Mouse (Mus musculus) NIH3T3 (cell line): ENCODE data around the gene Zmat1.
A peak's percentile ranks its signal among the peaks of the same experiment; 100 is the strongest.
"Not testable (repeated sequence)": the region's sequence is repeated elsewhere in the genome, so short reads cannot be mapped to it uniquely, and the experiment has no call there.

Experiments used
- DNase-seq: peaks from one replicate; pipeline ENCODE4 v3.0.0-alpha.2; 2012; ENCODE audit warnings: low read depth

Zmat1 gene

GRCm38 (mm10) chrX:135008720-135009470, at the start of gene Zmat1:
Zmat1 (minus strand) TSS chrX:135009209.
- peak; percentile 92 for DNase-seq

- DNase-seq = not testable (repeated sequence)
Observed at GRCm38 (mm10) chrX:135053939-135054338, 44.9 kb upstream of the Zmat1 start.

- DNase-seq = no peak
Observed at GRCm38 (mm10) chrX:135035962-135036375, 27.0 kb upstream of the Zmat1 start.

DNA sequence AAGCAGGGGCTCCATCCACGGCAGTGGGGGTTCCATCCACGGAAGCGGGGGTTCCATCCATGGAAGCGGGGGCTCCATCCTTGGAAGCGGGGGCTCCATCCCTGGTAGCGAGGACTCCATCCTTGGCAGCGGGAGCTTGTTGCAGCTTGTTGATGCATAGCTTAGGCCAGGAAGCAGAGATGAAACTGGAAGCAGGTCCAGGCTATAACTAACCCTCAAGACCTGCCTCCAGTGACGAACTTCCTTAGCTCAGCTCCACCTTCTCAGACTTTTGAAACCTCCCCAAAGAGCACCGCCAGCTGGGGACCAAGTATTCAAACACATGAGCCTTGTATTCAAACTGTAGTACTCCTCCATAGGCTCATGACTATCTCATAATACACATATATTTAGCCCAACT, 16.1 kb upstream of the Zmat1 start:
- DNase-seq = no peak

GRCm38 (mm10) chrX:135011381-135011780, 2.4 kb upstream of the Zmat1 start:
- peak; percentile 38 for DNase-seq

GRCm38 (mm10) chrX:135009471-135009815, 434 bp upstream of the Zmat1 start:
- no peak for DNase-seq

GRCm38 (mm10) chrX:135008021-135008420, 988 bp downstream of the Zmat1 start:
- DNase-seq = peak; percentile 7

DNA sequence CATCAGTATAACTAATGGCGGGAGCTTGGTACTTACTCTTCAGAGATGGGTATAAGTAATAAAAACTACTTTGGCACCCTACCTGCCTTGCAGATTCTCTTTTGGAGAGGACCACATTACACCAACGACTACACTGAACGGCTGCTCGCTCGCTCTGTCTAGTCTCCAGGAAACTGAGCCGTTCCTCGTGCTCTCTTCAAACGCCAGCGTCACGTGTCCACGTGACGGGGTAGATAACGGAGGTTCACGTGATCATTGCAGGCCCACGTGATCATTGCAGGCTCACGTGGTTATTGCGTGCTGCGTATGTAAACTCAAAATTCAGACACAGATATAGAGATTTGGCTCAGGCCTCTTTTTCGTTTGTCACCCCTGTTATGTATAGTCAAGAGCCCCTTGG, 44.5 kb downstream of the Zmat1 start, which contains the start of gene Nxf2:
Gene Nxf2 (minus strand): TSS at position 209 of the 400 bp plus-strand sequence.
- DNase-seq = no peak

- peak; percentile 8 for DNase-seq
Observed at GRCm38 (mm10) chrX:134963305-134964094, 45.5 kb downstream of the Zmat1 start.

DNA sequence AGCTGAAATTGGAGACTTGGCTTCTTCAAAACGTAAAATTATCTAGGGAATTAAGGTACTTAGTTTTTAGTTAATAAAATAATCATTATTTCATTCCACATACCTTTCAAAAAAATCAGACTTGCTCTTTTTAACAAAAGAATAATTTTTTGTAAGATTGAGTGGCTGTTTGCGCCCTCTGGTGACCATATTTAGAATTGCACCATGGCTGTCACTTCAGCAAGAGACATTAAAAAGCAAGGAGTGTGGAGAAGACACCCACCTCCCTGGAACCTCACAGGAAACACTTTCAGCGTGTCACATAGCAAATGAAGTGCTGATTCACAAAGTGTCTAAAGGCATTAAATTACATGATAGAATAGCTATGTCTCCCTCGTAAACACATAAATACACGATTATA, 78.6 kb downstream of the Zmat1 start:
- DNase-seq = peak; percentile 65

DNA sequence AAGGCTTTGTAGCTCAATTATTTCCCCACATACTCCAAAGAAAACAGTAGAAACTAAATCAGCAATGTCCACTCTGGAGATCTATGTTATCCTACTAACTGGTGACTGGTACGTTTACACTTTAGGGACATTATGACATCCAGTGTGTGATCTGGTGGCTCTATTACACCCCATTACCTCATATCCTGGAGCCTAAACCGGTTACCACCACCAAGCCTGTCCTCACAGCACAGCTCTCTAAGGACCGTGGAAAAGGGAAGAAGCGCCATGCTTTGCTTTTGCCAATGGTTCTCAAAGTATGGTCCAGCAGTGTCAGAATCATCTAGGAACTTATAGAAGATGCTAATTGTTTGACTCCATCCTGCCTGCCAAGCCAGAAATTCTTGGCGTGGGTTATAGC, 79.1 kb downstream of the Zmat1 start:
- DNase-seq = no peak

- DNase-seq = peak; percentile 70
Observed at GRCm38 (mm10) chrX:134925058-134925457, 84.0 kb downstream of the Zmat1 start.

DNA sequence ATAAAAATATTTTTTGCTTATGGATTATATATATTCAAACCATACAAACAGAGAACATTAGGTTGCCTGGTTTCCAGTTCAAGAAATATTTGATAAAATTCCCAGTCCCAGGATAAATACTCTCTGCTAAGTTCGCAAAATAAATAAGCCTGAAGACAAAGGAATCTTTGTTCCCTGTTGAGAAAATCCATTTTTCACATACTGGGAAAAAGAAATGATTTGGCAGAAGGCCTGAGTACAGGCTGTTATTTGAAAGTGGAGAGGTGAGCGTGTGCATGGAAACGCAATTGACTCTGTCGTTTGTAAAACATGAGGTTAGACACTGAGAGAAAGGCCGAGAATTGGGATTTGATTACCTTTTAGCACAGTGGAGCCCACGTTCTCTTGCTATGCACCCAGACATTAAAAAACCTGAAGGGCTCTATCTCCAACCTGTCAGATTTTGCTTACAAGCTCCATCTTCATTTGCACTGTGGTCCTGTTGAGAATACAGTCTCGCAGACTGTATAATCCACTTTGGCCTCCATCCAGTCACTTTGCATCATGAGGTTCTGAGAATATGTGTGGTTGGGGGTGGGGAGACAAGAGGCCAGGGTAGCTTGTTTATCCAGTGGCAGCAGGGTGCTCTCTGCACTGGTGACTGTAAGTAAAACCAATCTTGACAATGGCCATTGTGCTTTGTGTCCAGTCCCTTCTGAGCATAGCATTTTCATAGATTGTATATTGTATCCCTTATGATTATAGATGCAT, 85.2 kb downstream of the Zmat1 start:
- peak; percentile 12 for DNase-seq
